Mouse (Mus musculus): ENCODE results near the gene Gpx3. TPM values are rescaled to one million over a fixed set of nuclear protein-coding genes. Genes with fewer than 3 reads are reported as not detected.

Gpx3 gene
- total RNA-seq (2023), result 0.86 TPM

DNA sequence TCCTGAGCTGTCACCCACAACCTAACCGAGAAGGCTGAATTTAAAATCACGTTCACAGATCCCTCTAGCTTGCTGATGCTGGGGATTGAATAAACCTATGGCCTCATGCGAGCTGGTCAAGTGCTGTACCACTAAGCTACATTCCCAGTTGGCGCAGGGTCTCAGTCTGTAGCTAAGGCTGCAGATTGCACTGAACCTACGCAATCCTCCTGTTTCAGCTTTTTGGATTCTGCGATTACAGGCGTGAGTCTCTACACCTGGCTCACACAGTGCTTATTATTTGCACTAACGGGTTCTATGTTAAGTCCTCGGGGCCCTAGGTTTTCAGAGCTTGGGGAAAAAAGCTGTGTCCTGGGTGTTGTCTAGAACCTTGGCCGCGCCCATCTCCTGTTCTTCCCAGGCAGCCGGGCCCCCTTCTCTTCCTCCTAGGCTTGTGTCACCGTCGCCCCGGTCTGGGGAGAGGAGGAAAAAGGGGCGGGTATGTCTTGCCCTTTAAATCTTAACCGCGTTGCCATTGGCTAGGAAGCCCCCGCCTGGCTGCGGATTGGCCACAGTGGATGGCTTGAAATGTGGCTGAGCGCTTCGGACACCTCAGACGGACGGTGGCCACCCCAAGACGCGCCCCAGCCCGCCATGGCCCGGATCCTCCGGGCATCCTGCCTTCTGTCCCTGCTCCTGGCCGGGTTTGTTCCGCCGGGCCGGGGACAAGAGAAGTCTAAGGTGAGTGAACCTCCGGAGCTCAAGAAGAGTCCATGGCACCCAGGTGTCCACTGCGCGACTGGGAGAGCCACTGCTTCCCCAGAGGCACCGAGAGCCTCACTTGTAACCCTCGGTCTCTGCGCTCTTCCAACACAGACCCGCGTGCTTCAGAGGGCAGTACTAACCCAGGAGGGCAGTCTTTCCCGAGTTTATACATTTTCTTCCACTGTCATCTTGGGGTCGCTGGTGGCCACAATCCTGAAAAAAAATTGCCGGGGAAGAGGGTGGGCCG lies at the start of gene Gpx3:
TSS of gene Gpx3 (plus strand) at position 121 of the 991 bp plus-strand sequence.

DNA sequence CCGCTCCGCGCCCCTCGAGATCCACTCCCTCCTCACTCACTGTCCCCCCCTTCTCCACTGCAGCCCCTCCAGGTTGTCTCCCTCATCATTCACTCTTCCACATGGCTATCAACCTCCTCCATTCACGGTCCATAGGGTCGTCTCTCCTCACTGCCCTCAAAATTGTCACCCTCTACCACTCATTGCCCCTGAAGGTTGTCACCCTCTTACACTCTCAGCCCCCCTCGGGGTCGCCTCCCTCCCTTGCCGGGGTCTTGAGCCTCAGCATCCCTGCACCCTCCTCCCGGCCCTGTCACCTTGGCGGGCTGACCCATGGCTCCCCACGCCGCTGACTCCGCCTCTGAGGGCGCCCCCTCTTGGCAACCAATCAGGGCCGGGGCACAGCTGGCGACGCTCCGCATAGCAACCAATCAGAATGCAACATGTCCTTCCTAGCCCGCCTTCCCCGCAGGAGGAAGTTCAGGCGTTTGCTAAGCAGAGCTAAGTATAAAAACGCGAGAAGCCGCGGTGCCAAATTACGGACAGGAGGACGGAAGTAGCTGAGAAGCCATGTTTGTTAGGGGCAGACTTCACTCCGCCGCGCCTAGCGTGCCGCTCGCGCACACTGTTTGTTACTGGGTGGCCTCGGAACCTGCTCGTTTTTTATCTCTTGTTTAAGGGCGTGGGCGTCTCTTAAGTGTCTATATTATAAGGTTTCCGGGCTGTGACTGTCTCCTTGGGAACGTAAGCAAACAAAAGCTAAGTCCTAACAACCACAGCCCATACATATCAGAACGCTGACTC lies 41.8 kb upstream of the Gpx3 start, which contains the start of gene Lyrm7:
TSS of gene Lyrm7 (minus strand) at position 661 of the 783 bp plus-strand sequence.

DNA sequence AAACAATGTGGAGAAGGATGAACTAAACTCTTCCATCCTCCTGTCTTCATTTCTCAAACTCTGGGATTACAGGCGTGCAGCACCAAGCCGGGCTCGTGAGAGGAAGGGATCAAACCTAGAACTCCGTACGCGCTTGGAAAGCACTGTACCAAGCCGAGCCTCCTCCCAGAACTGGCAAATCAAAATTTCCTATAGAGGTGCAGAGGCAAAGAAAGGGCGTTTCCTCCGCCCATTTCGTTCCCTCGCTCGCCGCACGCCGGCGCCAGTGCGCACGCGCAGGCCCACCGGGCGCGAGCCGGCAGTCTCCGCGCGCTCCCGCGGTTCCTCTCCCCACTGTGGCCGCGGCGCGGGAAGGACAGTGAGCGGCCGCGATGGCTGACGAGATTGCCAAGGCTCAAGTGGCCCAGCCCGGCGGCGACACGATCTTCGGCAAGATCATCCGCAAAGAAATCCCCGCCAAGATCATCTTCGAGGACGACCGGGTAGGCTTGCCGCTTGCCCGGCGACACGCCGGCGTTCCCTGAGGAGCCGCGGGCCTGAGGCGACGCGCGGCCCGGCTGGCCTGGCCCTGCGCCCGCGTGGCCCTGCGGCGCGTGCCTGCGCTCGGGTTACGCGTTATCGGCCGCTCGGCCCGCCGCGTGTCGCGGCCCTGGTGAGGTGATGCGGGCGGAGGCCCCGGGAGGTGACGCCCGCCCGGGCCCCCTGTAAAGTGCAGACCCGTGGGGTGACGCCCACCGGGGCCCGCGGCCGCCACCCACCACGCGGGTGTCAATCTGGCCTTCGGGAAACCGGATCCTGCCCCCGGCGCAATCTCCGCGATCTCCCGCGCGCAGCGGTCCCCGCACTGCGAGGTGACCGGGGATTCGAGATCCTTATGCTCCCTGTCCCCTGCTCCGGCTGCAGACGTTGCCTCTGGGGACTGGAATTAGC lies 35.9 kb upstream of the Gpx3 start, which contains the start of gene Hint1:
TSS of gene Hint1 (plus strand) at position 265 of the 930 bp plus-strand sequence.

Other genes with a start within 250 kb of the Gpx3 start
- 150 TPM for gene Cdc42se2, start 114.8 kb upstream of the Gpx3 start, total RNA-seq (2023)
- 9.6 TPM for gene Lyrm7, start 41.5 kb upstream of the Gpx3 start, total RNA-seq (2023)
- 121 TPM for gene Hint1, start 36.1 kb upstream of the Gpx3 start, total RNA-seq (2023)
- 169 TPM for gene Tnip1, start 60.5 kb downstream of the Gpx3 start, total RNA-seq (2023)
- gene Anxa6, start 131.0 kb downstream of the Gpx3 start, total RNA-seq (2023), result 391 TPM
- gene Ccdc69, start 175.7 kb downstream of the Gpx3 start, total RNA-seq (2023), result 29.9 TPM
- gene Gm2a, start 195.7 kb downstream of the Gpx3 start, total RNA-seq (2023), result 73.0 TPM
- gene Slc36a3, start 249.3 kb downstream of the Gpx3 start, total RNA-seq (2023), result not detected

Measured in CD4-positive naive resting alpha-beta T cell, adult 57 days (primary cell).